Mouse (Mus musculus): ENCODE data around the gene Ace3.

DNA sequence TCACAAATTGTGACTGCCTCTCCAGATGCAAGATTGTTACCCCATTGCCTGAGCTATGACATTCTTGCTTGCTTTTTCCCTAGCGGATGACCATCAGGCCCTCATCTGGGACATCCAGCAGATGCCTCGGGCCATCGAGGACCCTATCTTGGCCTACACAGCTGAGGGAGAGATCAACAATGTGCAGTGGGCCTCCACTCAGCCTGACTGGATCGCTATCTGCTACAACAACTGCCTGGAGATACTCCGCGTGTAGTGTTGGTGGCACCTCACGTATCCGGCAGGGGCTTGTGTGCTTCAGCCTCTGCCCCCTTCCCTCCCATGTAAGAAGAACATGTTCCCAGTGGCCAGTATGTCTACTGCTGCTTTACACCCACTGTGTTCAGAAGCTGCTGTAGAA, 60.1 kb downstream of the Ace3 start:
- no peak for TF ChIP-seq CTCF (IDR thresholded peaks at IDR 0.05; ENCODE audit: control insufficient read depth, insufficient read depth, insufficient read length)
- TF ChIP-seq USF1 (IDR thresholded peaks at IDR 0.05; ENCODE audit: low read depth) = no peak
- TF ChIP-seq MAX (IDR thresholded peaks at IDR 0.05) = no peak
- TF ChIP-seq MYOD1 (IDR thresholded peaks at IDR 0.05; ENCODE audit: control insufficient read depth, insufficient read length, low read depth) = no peak
- TF ChIP-seq CEBPB (IDR thresholded peaks at IDR 0.05; ENCODE audit: low read depth) = no peak
- no peak for TF ChIP-seq FOSL1 (IDR thresholded peaks at IDR 0.05; ENCODE audit: insufficient read depth, low read length, poor library complexity, severe bottlenecking)
- TF ChIP-seq MYOG (IDR thresholded peaks at IDR 0.05; ENCODE audit: control insufficient read depth, extremely low read depth, insufficient read length) = no peak
